Comparison of ENCODE assay signal across 17 mouse cellular contexts in genomic region chr6:63921951-63922350, GRCm38 (mm10).
A peak's percentile ranks its signal among the peaks of the same experiment; 100 is the strongest.
DNase-seq lines count a peak whose midpoint lies in the region; TF ChIP-seq lines count a peak whose summit lies in the region.
"Had no signal": no experiment of that assay in that cellular context is flagged by ENCODE, and none has a peak within 500 bp of the region (broad histone marks: within the 10 kb centered on the region; RNA-seq: fewer than 3 reads in every experiment).

No protein-coding gene starts in this region.

- H3K4me1 ChIP-seq in thymus, adult 2 months (replicated peaks; ENCODE audit: control insufficient read depth, insufficient read depth, low read length): no peaks in the 10 kb centered on the region

- no peak for TF ChIP-seq POLR2A in thymus, adult 2 months (IDR thresholded peaks at IDR 0.05; ENCODE audit: control insufficient read depth, extremely low read depth, insufficient read depth, low read length, poor library complexity)

- TF ChIP-seq CTCF in thymus, adult 2 months (IDR thresholded peaks at IDR 0.05; ENCODE audit: borderline replicate concordance, control insufficient read depth, extremely low read depth, insufficient read depth, low read length, poor library complexity): no peak

- WGBS in thymus, adult 2 months: 91% methylated on average over 6 of the region's 6 CpGs

- H3K36me3 ChIP-seq in thymus, adult 2 months (ENCODE audit: control insufficient read depth, insufficient read depth, low read length): no peaks in the 10 kb centered on the region
- H3K36me3 ChIP-seq: G1E had no signal

- no peaks in the 10 kb centered on the region for H3K27me3 ChIP-seq in thymus, adult 2 months (ENCODE audit: control insufficient read depth, insufficient read depth, low read length)
- H3K27me3 ChIP-seq: CH12.LX, Patski had no signal

- no peak overlapping the region for H3K27ac ChIP-seq in thymus, adult 2 months (ENCODE audit: control insufficient read depth, insufficient read depth, low read length)

- peak; percentile 91 for DNase-seq in Muller cell, postnatal 12 days (ENCODE audit: inconsistent ontology term)
- DNase-seq in thymus, adult 2 months: no peak
- DNase-seq: adrenal gland, adult 2 months; adrenal gland, adult 8-10 months; adrenal gland, postnatal 10 days; adrenal gland, postnatal 14 days; adrenal gland, postnatal 25 days; adrenal gland, postnatal 36 days; B cell, adult 2 months; cerebellum, adult 11 months; cerebellum, adult 11-12 months; cerebellum, adult 18-20 months; cerebellum, adult 2 months; cerebellum, adult 8-10 months had no signal

- no peak overlapping the region for H3K4me3 ChIP-seq in thymus, adult 2 months (ENCODE audit: control insufficient read depth, insufficient read depth, low read length)
